Comparison of ENCODE assay signal across 20 mouse cellular contexts in genomic region chr11:114666786-114667185, GRCm38 (mm10). TPM values are rescaled to one million over a fixed set of nuclear protein-coding genes. Genes with fewer than 3 reads are reported as not detected.
DNase-seq lines count a peak whose midpoint lies in the region; ATAC-seq and TF ChIP-seq lines count a peak whose summit lies in the region.
"Had no signal": no experiment of that assay in that cellular context is flagged by ENCODE, and none has a peak within 500 bp of the region (broad histone marks: within the 10 kb centered on the region; RNA-seq: fewer than 3 reads in every experiment).

No protein-coding gene starts in this region.

- H3K4me3 ChIP-seq in limb, embryonic 13.5 days = no peak overlapping the region
- no peak overlapping the region for H3K4me3 ChIP-seq in limb, embryonic 10.5 days
- peak overlapping the region; percentile 64 for H3K4me3 ChIP-seq in E14TG2a.4 (replicated peaks; ENCODE audit: low read length)
- H3K4me3 ChIP-seq in ES-E14 (ENCODE audit: insufficient read depth in 1 of 2, low read depth in 1 of 2, low read length in 2 of 2, poor library complexity in 1 of 2, severe bottlenecking in 1 of 2) = peak overlapping the region; percentile 15 to 19; a peak in 2 of 4 replicates
- H3K4me3 ChIP-seq: embryonic facial prominence, embryonic 12.5 days; forebrain, embryonic 12.5 days; heart, embryonic 12.5 days; hindbrain, embryonic 10.5 days had no signal

- H3K36me3 ChIP-seq in limb, embryonic 13.5 days = peaks cover 19% of the 10 kb centered on the region
- peaks cover 21% of the 10 kb centered on the region for H3K36me3 ChIP-seq in limb, embryonic 10.5 days
- H3K36me3 ChIP-seq in E14TG2a.4 (ENCODE audit: insufficient read depth, low read length) (peaks cover 29% of the 10 kb centered on the region), ES-E14 (ENCODE audit: control insufficient read depth, insufficient read depth, low read length, poor library complexity, severe bottlenecking) (peaks cover 29% of the 10 kb centered on the region)

- ATAC-seq in limb, embryonic 13.5 days (ENCODE audit: low FRiP score, low read depth) = no peak
- ATAC-seq: activated CD4-positive, CD25-positive, alpha-beta regulatory T cell, adult 4 months; forebrain, postnatal 0 days; inflammation-experienced regulatory T-cells, adult 6 months; intestine, postnatal 0 days; Patski had no signal

- in situ Hi-C loops in ES-E14 (cut with MboI; ENCODE audit: low sequenced_read_pairs in 2 of 2, unreplicated experiment in 2 of 2) = no loop called here

- H3K9me3 ChIP-seq in limb, embryonic 13.5 days = no peaks in the 10 kb centered on the region
- H3K9me3 ChIP-seq in limb, embryonic 10.5 days (replicated peaks) = no peaks in the 10 kb centered on the region
- H3K9me3 ChIP-seq in E14TG2a.4 (ENCODE audit: low read length) (no peaks in the 10 kb centered on the region), ES-E14 (ENCODE audit: control insufficient read depth, insufficient read depth, low read depth, low read length) (no peaks in the 10 kb centered on the region)
- H3K9me3 ChIP-seq: embryonic facial prominence, embryonic 12.5 days; forebrain, embryonic 12.5 days; heart, embryonic 12.5 days; hindbrain, embryonic 10.5 days had no signal

- peaks cover 20% of the 10 kb centered on the region for H3K4me1 ChIP-seq in limb, embryonic 13.5 days
- peaks cover 23% of the 10 kb centered on the region for H3K4me1 ChIP-seq in limb, embryonic 10.5 days
- H3K4me1 ChIP-seq in E14TG2a.4 (replicated peaks; ENCODE audit: low read depth, low read length) (peaks cover 43% of the 10 kb centered on the region), ES-E14 (ENCODE audit: control insufficient read depth in 2 of 2, insufficient read depth in 2 of 2, low read length in 2 of 2, poor library complexity in 1 of 2) (peaks cover 0 to 12% of the 10 kb centered on the region in 2 experiments; a peak in 1 of 4 replicates)

- WGBS in limb, embryonic 13.5 days = 12% methylated on average over 13 of the region's 13 CpGs
- WGBS in limb, embryonic 10.5 days = 11% methylated on average over 13 of the region's 13 CpGs

- peak overlapping the region; percentile 19; the same call in 1 of the 2 replicates for H3K9ac ChIP-seq in limb, embryonic 13.5 days
- peak overlapping the region; percentile 52; the same call in 1 of the 2 replicates for H3K9ac ChIP-seq in ES-E14 (ENCODE audit: insufficient read depth, low read depth, low read length, poor library complexity, severe bottlenecking)
- H3K9ac ChIP-seq: embryonic facial prominence, embryonic 12.5 days; forebrain, embryonic 12.5 days; forebrain, postnatal 0 days; heart, embryonic 12.5 days; hindbrain, embryonic 14.5 days had no signal

- no peak for TF ChIP-seq CTCF in E14TG2a.4 (conservative IDR thresholded peaks at IDR 0.05; ENCODE audit: low read length)

- H3K27ac ChIP-seq in limb, embryonic 13.5 days = no peak overlapping the region
- H3K27ac ChIP-seq in limb, embryonic 10.5 days = no peak overlapping the region
- H3K27ac ChIP-seq in ES-E14 (ENCODE audit: insufficient read depth, low read depth, low read length, poor library complexity, severe bottlenecking) = no peak overlapping the region
- H3K27ac ChIP-seq: embryonic facial prominence, embryonic 12.5 days; forebrain, embryonic 12.5 days; hindbrain, embryonic 10.5 days; hindbrain, embryonic 14.5 days had no signal

- peak; percentile 52 for DNase-seq in cerebellum, adult 9-11 months
- DNase-seq in cerebellum, adult 11 months = no peak
- no peak for DNase-seq in limb, embryonic 10.5 days (ENCODE audit: low spot score)
- DNase-seq in ES-E14 (ENCODE audit: low read depth, low spot score) = no peak
- no peak for DNase-seq in spleen, postnatal 14 days (ENCODE audit: low spot score in 2 of 2)
- DNase-seq: adrenal gland, postnatal 14 days; cerebellum, adult 2 months; forebrain, postnatal 0 days; gastrocnemius, postnatal 25 days had no signal

- H3K27me3 ChIP-seq in limb, embryonic 13.5 days = peaks cover 12% of the 10 kb centered on the region; the same call in 1 of the 2 replicates
- H3K27me3 ChIP-seq in limb, embryonic 10.5 days (ENCODE audit: low read depth, poor library complexity, severe bottlenecking) = peaks cover 25% of the 10 kb centered on the region
- H3K27me3 ChIP-seq in E14TG2a.4 (ENCODE audit: insufficient read depth, low read length) = no peaks in the 10 kb centered on the region

- no peak overlapping the region for H3K4me2 ChIP-seq in limb, embryonic 13.5 days (replicated peaks)
- H3K4me2 ChIP-seq: embryonic facial prominence, embryonic 12.5 days; forebrain, embryonic 12.5 days; heart, embryonic 12.5 days; hindbrain, embryonic 14.5 days had no signal

TF ChIP-seq in ES-E14, 5 proteins besides CTCF, POLR2A, EP300 and RAD21:
- TF ChIP-seq MAFK (IDR thresholded peaks at IDR 0.05; ENCODE audit: insufficient read depth, low read depth, low read length) (no peak), CHD2 (IDR thresholded peaks at IDR 0.05; ENCODE audit: low read depth, low read length) (no peak), HCFC1 (IDR thresholded peaks at IDR 0.05; ENCODE audit: borderline replicate concordance, insufficient read depth, low read length) (no peak), ZNF384 (IDR thresholded peaks at IDR 0.05; ENCODE audit: low read depth, low read length) (no peak), ZC3H11A (IDR thresholded peaks at IDR 0.05; ENCODE audit: borderline replicate concordance, low read depth, low read length) (no peak)
TF ChIP-seq in ES-E14: peak in this region for 0.

RNA-seq across cellular contexts. Expression of gene Rpl38, which starts 1.5 kb away (rescaled TPM):
- 966 and 986 TPM in 2 replicates for polyA plus RNA-seq in limb, embryonic 13.5 days (2015; fragmentation: Nextera tagmentation; extraction: Ambion mirVana)
- polyA plus RNA-seq in limb, embryonic 10.5 days (2016; fragmentation: Nextera tagmentation; extraction: Ambion mirVana) = 966 and 1,201 TPM in 2 replicates
- total RNA-seq in ES-E14 (2012; rRNA removed) = 2,560 and 3,102 TPM in 2 replicates

RNA-seq across cellular contexts. Expression of gene Ttyh2, which starts 8.4 kb away (rescaled TPM):
- 20.0 and 21.2 TPM in 2 replicates for polyA plus RNA-seq in limb, embryonic 13.5 days (2015; fragmentation: Nextera tagmentation; extraction: Ambion mirVana)
- 8.6 and 9.2 TPM in 2 replicates for polyA plus RNA-seq in limb, embryonic 10.5 days (2016; fragmentation: Nextera tagmentation; extraction: Ambion mirVana)
- total RNA-seq in ES-E14 (2012; rRNA removed) = 16.7 and 40.0 TPM in 2 replicates

Comparison
In these comparisons a context has a peak if more than half of its experiments do, and no peak if none do; other contexts are left out.
1. H3K4me3 ChIP-seq: peak in E14TG2a.4 (single experiment) and ES-E14 (2 of 2); none in limb, embryonic 13.5 days (single experiment) and limb, embryonic 10.5 days (single experiment).